Mouse (Mus musculus): ENCODE measurements around the gene Resf1.
A peak's percentile ranks its signal among the peaks of the same experiment; 100 is the strongest.
"Not testable (repeated sequence)": the region's sequence is repeated elsewhere in the genome, so short reads cannot be mapped to it uniquely, and the experiment has no call there.

Gene Resf1

DNA sequence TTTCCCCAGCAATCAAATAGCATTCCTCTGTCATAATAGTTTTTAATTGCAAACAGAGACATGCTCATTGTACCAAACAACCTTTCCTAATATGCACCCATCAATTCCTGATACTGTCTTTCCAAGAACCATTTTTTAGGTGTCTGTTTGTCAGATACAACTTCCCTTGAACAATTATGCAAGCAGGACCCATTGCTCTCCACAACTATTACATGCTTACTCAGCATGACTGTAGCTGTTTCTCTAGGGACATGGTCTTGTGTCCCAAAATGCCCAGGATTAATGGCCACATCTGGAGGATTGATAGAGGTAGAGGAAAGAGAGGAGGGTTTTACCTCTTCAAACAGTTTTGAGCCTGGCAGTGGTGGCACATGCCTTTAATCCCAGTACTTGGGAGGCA lies 35.2 kb downstream of the Resf1 start:
- DNase-seq (ENCODE audit: low read depth): no peak

DNA sequence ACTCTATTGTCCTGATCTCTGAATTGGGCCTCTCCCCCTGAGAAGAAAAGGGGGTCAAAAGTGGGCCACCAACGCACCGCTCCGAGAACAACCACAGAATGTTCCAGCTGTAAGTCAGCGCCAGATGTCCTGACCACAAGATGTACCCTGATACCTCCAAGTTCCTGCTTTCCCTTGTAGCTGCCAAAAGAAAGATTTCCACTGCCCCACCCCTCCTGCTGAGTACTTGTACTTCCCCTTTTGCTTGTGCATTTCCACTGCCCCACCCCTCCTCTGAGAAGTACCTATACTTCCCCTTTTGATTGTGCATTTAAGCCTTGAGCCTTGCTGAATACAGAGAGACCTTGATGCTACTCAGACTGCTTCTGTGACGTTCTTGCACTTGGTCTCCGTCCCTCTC lies 39.0 kb downstream of the Resf1 start:
- not testable (repeated sequence) for DNase-seq (ENCODE audit: low read depth)

DNA sequence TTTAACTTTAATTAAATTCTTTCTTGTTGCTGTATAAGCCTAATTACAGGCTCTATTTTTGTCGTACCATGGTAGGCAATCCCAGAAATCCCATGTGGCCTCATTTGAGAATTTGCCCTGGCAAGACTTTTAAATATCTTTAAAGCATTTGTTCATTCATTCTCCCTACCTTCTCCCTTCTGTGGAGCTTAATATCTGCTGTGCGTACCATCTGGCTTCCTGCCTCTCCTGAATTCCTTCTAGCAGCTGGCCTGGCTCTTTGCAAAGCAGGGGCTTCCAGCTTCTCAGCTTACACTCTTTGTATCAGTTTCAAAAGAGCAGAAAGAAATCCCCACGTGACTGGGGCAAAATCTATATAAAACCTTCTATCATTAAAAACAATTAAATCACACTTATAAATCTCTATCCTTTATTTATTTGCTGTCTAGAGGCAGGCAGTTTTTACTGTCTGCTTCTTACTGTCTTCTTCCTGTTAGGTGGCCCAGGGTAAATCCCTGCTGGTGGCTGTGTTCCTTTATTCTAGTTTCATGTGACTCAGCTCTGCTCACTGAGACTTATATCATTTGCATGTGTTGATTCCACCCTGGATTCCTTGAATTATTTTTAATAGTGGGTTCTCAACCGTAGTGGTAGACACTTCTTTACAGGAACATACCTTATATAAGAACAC lies 45.7 kb downstream of the Resf1 start:
- DNase-seq (ENCODE audit: low read depth): no peak

DNA sequence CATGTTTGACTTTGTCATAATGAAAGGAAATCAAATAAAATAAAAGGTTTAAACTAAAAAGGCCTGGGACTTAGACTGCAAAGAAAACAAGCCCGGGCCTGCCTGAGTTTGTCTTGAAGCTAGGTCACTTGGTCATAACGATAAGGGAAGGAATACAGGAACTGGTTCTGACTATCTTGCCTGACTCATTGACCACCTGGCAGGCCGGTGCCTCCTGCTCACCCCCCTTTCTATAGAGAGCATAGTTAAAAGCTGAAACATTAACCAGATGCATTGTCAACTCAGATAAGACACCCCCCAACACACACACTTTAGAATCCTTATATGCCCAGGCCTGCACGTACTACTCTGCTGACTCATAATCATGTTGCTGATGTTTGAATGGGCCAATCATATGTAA lies 46.6 kb downstream of the Resf1 start:
- DNase-seq (ENCODE audit: low read depth): not testable (repeated sequence)

DNA sequence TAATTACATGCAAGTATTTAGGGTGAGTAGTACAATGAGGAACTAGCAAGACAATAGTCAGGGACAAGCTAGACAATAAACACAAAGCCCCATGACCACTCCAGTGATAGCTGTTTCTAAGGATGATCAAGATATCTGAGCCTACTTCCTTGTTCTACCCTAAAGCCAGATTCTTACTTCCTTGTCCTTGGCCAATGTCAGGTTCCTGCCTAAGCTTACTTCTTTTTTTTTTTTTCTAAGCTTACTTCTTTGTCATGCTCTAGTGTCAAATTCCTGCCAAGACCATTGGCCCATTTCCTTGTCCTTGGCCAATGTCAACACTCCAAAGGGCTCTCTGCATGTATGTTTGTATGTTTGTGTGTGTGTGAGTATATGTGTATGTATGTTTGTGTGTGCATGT lies 47.9 kb downstream of the Resf1 start:
- no peak for DNase-seq (ENCODE audit: low read depth)

DNA sequence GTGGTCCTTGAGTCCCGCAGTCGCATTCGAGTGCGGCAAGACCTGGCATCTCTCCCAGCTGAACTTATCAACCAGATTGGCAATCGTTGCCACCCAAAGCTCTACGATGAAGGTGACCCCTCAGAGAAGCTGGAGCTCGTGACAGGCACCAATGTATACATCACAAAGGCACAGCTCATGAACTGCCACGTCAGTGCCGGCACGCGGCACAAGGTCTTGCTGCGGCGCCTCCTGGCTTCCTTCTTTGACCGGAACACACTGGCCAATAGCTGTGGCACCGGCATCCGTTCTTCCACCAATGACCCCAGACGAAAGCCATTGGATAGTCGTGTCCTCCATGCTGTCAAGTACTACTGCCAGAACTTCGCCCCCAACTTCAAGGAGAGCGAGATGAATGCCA lies 53.3 kb downstream of the Resf1 start:
- DNase-seq (ENCODE audit: low read depth): not testable (repeated sequence)

DNA sequence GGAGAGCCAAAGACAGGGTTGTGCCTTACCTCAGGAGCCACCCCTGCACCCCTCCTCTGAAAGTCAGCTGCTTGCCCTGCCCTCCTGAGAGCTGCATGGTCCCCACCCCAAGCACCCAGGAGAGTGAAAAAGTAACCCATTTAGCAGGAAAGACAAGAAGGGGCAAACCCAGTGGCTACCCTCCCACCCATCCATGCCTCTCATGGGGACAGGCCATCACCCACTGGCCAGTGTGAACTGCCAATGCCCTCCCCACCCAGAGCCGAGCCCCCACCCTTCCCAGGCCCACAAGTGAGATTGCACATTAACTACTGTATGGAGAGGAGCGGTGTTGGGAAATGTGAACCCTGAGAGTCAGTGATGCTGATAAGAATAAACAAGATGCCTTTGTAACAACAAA lies 56.8 kb downstream of the Resf1 start:
- not testable (repeated sequence) for DNase-seq (ENCODE audit: low read depth)

DNA sequence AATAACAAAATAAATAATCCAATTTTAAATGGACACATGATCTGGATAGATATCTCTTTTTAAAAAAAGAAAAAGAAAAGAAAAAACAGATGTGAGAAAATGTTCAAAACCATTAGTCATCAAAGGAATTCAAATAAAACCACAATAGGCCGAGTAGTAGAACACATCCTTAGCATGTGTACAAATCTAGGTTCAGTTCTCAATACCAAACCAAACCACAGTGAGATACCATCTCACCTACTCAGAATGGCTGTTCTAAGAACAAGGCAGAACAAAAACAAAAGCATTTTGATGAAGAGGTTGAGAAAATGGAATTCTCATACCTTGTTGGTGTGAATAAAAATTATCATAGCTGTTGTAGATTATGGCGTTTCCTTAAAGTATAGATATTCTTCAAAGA lies 57.2 kb downstream of the Resf1 start:
- peak; percentile 54 for DNase-seq (ENCODE audit: low read depth)

DNA sequence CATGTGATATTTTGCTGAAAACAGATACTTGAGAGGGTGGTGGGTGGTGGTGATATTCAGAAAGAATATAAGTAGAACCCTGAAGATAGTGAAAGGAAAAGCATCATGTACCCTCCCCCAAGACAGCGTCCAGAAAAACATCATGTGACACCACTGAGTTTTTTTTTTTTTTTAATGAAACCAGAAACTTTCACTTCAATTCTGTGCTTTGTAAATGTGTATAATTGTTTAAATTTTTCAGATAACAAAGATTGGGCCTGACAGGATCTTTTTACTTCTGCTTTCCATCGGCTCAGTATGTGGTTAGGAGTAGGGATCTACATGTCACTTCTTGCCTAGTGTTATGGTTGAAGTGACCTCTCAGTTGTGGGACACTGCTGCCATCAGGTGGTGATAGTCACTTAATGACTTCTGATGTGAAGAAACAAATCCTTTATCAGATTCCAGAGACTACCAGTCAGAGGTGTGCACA lies 65.8 kb downstream of the Resf1 start:
- peak; percentile 90 for DNase-seq (ENCODE audit: low read depth)

DNA sequence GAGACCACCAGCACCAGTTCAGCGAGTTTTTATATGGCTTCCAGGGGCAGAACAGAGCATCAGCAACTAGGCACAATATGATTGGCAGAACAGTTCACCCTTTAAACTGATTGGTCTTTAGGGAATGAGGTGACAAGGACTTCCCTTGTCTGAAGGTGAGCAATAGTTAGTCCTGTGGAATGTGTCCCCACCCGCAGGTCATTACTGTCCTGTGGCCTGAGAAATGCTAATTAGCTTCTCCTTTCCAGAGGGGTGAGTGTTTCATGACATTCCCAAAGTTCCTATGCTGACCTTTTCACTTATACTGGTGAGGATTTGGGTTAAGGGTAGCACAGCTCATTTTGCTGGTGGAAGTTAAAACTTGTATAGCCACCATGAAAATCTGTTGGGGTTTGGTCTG lies 74.3 kb downstream of the Resf1 start:
- DNase-seq (ENCODE audit: low read depth): no peak

All from naive thymus-derived CD4-positive, alpha-beta T cell, adult 2 months (primary cell).